Mouse (Mus musculus): ENCODE data around the gene Ldhb. TPM values are rescaled to one million over a fixed set of nuclear protein-coding genes. Genes with fewer than 3 reads are reported as not detected.

The Ldhb gene
- polyA plus RNA-seq (2015; fragmentation: Nextera tagmentation; extraction: Ambion mirVana), result 945 and 1,022 TPM in 2 replicates

- no peaks in the 10 kb centered on the region for H3K27me3 ChIP-seq (ENCODE audit: insufficient read depth, low read length)
- peak within 1 kb of the TSS; percentile 85 for H3K27ac ChIP-seq (ENCODE audit: low read length)
- H3K9me3 ChIP-seq (ENCODE audit: low read length), result no peaks in the 10 kb centered on the region
- peak; percentile 97 for ATAC-seq (ENCODE audit: low FRiP score, low TSS enrichment)
- H3K4me1 ChIP-seq (ENCODE audit: insufficient read depth, low read length), result peaks cover 50% of the 10 kb centered on the region
- H3K4me2 ChIP-seq (replicated peaks; ENCODE audit: low read depth, low read length), result peak within 1 kb of the TSS; percentile 73
- peak within 1 kb of the TSS; percentile 87 for H3K9ac ChIP-seq (replicated peaks; ENCODE audit: low read length)
- H3K36me3 ChIP-seq (ENCODE audit: insufficient read depth, low read length), result peaks cover 4% of the 10 kb centered on the region; the same call in 1 of the 2 replicates
- under 1% methylated on average over 19 of the region's 19 CpGs for WGBS
- peak within 1 kb of the TSS; percentile 72 for H3K4me3 ChIP-seq (ENCODE audit: low read length)
Measured at GRCm38 (mm10) chr6:142507785-142508162, at the start of gene Ldhb. Ldhb (minus strand) TSS chr6:142507957.

GRCm38 (mm10) chr6:142555988-142556387, 48.2 kb upstream of the Ldhb start:
- H3K9ac ChIP-seq (replicated peaks; ENCODE audit: low read length), result no peak overlapping the region
- H3K27me3 ChIP-seq (ENCODE audit: insufficient read depth, low read length), result no peaks in the 10 kb centered on the region
- H3K36me3 ChIP-seq (ENCODE audit: insufficient read depth, low read length), result no peaks in the 10 kb centered on the region
- H3K4me1 ChIP-seq (ENCODE audit: insufficient read depth, low read length), result peaks cover 13% of the 10 kb centered on the region
- no peak overlapping the region for H3K4me2 ChIP-seq (replicated peaks; ENCODE audit: low read depth, low read length)
- WGBS, result 67% methylated on average over 1 of the region's 1 CpGs
- no peak for ATAC-seq (ENCODE audit: low FRiP score, low TSS enrichment)
- no peak overlapping the region for H3K27ac ChIP-seq (ENCODE audit: low read length)
- H3K4me3 ChIP-seq (ENCODE audit: low read length), result no peak overlapping the region
- H3K9me3 ChIP-seq (ENCODE audit: low read length), result no peaks in the 10 kb centered on the region

GRCm38 (mm10) chr6:142551482-142551881, 43.7 kb upstream of the Ldhb start:
- Histone ChIP-seq H3K4me3 (ENCODE audit: low read length) (no peak overlapping the region), H3K4me1 (ENCODE audit: insufficient read depth, low read length) (peaks cover 14% of the 10 kb centered on the region), H3K27me3 (ENCODE audit: insufficient read depth, low read length) (no peaks in the 10 kb centered on the region), H3K9me3 (ENCODE audit: low read length) (no peaks in the 10 kb centered on the region), H3K9ac (replicated peaks; ENCODE audit: low read length) (no peak overlapping the region), H3K27ac (ENCODE audit: low read length) (peak overlapping the region; percentile 77), H3K36me3 (ENCODE audit: insufficient read depth, low read length) (no peaks in the 10 kb centered on the region), H3K4me2 (replicated peaks; ENCODE audit: low read depth, low read length) (no peak overlapping the region)
- WGBS, result 26% methylated on average over 4 of the region's 4 CpGs
- peak; percentile 73; the same call in 1 of the 2 replicates for ATAC-seq (ENCODE audit: low FRiP score, low TSS enrichment)

GRCm38 (mm10) chr6:142550871-142551270, 43.1 kb upstream of the Ldhb start:
- H3K9ac ChIP-seq (replicated peaks; ENCODE audit: low read length), result no peak overlapping the region
- H3K4me2 ChIP-seq (replicated peaks; ENCODE audit: low read depth, low read length), result no peak overlapping the region
- peaks cover 14% of the 10 kb centered on the region for H3K4me1 ChIP-seq (ENCODE audit: insufficient read depth, low read length)
- peak; percentile 27; the same call in 1 of the 2 replicates for ATAC-seq (ENCODE audit: low FRiP score, low TSS enrichment)
- no peaks in the 10 kb centered on the region for H3K36me3 ChIP-seq (ENCODE audit: insufficient read depth, low read length)
- H3K4me3 ChIP-seq (ENCODE audit: low read length), result no peak overlapping the region
- 19% methylated on average over 4 of the region's 4 CpGs for WGBS
- H3K27me3 ChIP-seq (ENCODE audit: insufficient read depth, low read length), result no peaks in the 10 kb centered on the region
- H3K27ac ChIP-seq (ENCODE audit: low read length), result peak overlapping the region; percentile 88
- no peaks in the 10 kb centered on the region for H3K9me3 ChIP-seq (ENCODE audit: low read length)

- Histone ChIP-seq H3K9me3 (ENCODE audit: low read length) (no peaks in the 10 kb centered on the region), H3K4me1 (ENCODE audit: insufficient read depth, low read length) (peaks cover 19% of the 10 kb centered on the region), H3K36me3 (ENCODE audit: insufficient read depth, low read length) (no peaks in the 10 kb centered on the region), H3K27me3 (ENCODE audit: insufficient read depth, low read length) (no peaks in the 10 kb centered on the region), H3K4me3 (ENCODE audit: low read length) (no peak overlapping the region), H3K27ac (ENCODE audit: low read length) (no peak overlapping the region), H3K9ac (replicated peaks; ENCODE audit: low read length) (no peak overlapping the region), H3K4me2 (replicated peaks; ENCODE audit: low read depth, low read length) (no peak overlapping the region)
- ATAC-seq (ENCODE audit: low FRiP score, low TSS enrichment), result no peak
- WGBS, result 72% methylated on average over 2 of the region's 2 CpGs
Measured at GRCm38 (mm10) chr6:142548377-142548776, 40.6 kb upstream of the Ldhb start.

GRCm38 (mm10) chr6:142545132-142545531, 37.4 kb upstream of the Ldhb start:
- Histone ChIP-seq H3K27me3 (ENCODE audit: insufficient read depth, low read length) (no peaks in the 10 kb centered on the region), H3K4me3 (ENCODE audit: low read length) (no peak overlapping the region; the same call in 1 of the 2 replicates), H3K27ac (ENCODE audit: low read length) (peak overlapping the region; percentile 61; the same call in 1 of the 2 replicates), H3K4me1 (ENCODE audit: insufficient read depth, low read length) (peaks cover 16% of the 10 kb centered on the region), H3K36me3 (ENCODE audit: insufficient read depth, low read length) (no peaks in the 10 kb centered on the region), H3K9me3 (ENCODE audit: low read length) (no peaks in the 10 kb centered on the region), H3K9ac (replicated peaks; ENCODE audit: low read length) (no peak overlapping the region), H3K4me2 (replicated peaks; ENCODE audit: low read depth, low read length) (peak overlapping the region; percentile 31)
- peak; percentile 60; the same call in 1 of the 2 replicates for ATAC-seq (ENCODE audit: low FRiP score, low TSS enrichment)
- 44% methylated on average over 14 of the region's 14 CpGs for WGBS

GRCm38 (mm10) chr6:142543648-142544047, 35.9 kb upstream of the Ldhb start:
- Histone ChIP-seq H3K4me1 (ENCODE audit: insufficient read depth, low read length) (peaks cover 17% of the 10 kb centered on the region), H3K4me3 (ENCODE audit: low read length) (no peak overlapping the region), H3K9ac (replicated peaks; ENCODE audit: low read length) (no peak overlapping the region), H3K9me3 (ENCODE audit: low read length) (no peaks in the 10 kb centered on the region), H3K4me2 (replicated peaks; ENCODE audit: low read depth, low read length) (no peak overlapping the region), H3K27me3 (ENCODE audit: insufficient read depth, low read length) (no peaks in the 10 kb centered on the region), H3K27ac (ENCODE audit: low read length) (peak overlapping the region; percentile 52; the same call in 1 of the 2 replicates), H3K36me3 (ENCODE audit: insufficient read depth, low read length) (no peaks in the 10 kb centered on the region)
- 57% methylated on average over 4 of the region's 4 CpGs for WGBS
- ATAC-seq (ENCODE audit: low FRiP score, low TSS enrichment), result no peak

GRCm38 (mm10) chr6:142542800-142543175, 35.0 kb upstream of the Ldhb start:
- H3K4me2 ChIP-seq (replicated peaks; ENCODE audit: low read depth, low read length), result no peak overlapping the region
- H3K27ac ChIP-seq (ENCODE audit: low read length), result peak overlapping the region; percentile 31; the same call in 1 of the 2 replicates
- peaks cover 17% of the 10 kb centered on the region for H3K4me1 ChIP-seq (ENCODE audit: insufficient read depth, low read length)
- H3K36me3 ChIP-seq (ENCODE audit: insufficient read depth, low read length), result no peaks in the 10 kb centered on the region
- ATAC-seq (ENCODE audit: low FRiP score, low TSS enrichment), result no peak
- H3K9me3 ChIP-seq (ENCODE audit: low read length), result no peaks in the 10 kb centered on the region
- WGBS, result 67% methylated on average over 6 of the region's 6 CpGs
- no peaks in the 10 kb centered on the region for H3K27me3 ChIP-seq (ENCODE audit: insufficient read depth, low read length)
- no peak overlapping the region for H3K9ac ChIP-seq (replicated peaks; ENCODE audit: low read length)
- H3K4me3 ChIP-seq (ENCODE audit: low read length), result no peak overlapping the region

GRCm38 (mm10) chr6:142542082-142542799, 34.5 kb upstream of the Ldhb start:
- Histone ChIP-seq H3K9ac (replicated peaks; ENCODE audit: low read length) (no peak overlapping the region), H3K4me3 (ENCODE audit: low read length) (no peak overlapping the region), H3K4me2 (replicated peaks; ENCODE audit: low read depth, low read length) (no peak overlapping the region), H3K4me1 (ENCODE audit: insufficient read depth, low read length) (peaks cover 17% of the 10 kb centered on the region), H3K9me3 (ENCODE audit: low read length) (no peaks in the 10 kb centered on the region), H3K27me3 (ENCODE audit: insufficient read depth, low read length) (no peaks in the 10 kb centered on the region), H3K27ac (ENCODE audit: low read length) (peak overlapping the region; percentile 82), H3K36me3 (ENCODE audit: insufficient read depth, low read length) (no peaks in the 10 kb centered on the region)
- ATAC-seq (ENCODE audit: low FRiP score, low TSS enrichment), result peak; percentile 10; the same call in 1 of the 2 replicates
- WGBS, result 46% methylated on average over 8 of the region's 8 CpGs

- WGBS, result 83% methylated on average over 10 of the region's 10 CpGs
- no peak overlapping the region for H3K4me2 ChIP-seq (replicated peaks; ENCODE audit: low read depth, low read length)
- peak overlapping the region; percentile 65 for H3K27ac ChIP-seq (ENCODE audit: low read length)
- ATAC-seq (ENCODE audit: low FRiP score, low TSS enrichment), result no peak
- H3K27me3 ChIP-seq (ENCODE audit: insufficient read depth, low read length), result no peaks in the 10 kb centered on the region
- no peak overlapping the region for H3K4me3 ChIP-seq (ENCODE audit: low read length)
- H3K36me3 ChIP-seq (ENCODE audit: insufficient read depth, low read length), result no peaks in the 10 kb centered on the region
- H3K9ac ChIP-seq (replicated peaks; ENCODE audit: low read length), result no peak overlapping the region
- H3K9me3 ChIP-seq (ENCODE audit: low read length), result no peaks in the 10 kb centered on the region
- H3K4me1 ChIP-seq (ENCODE audit: insufficient read depth, low read length), result peaks cover 17% of the 10 kb centered on the region
Measured at GRCm38 (mm10) chr6:142540561-142541160, 32.9 kb upstream of the Ldhb start.
